Mouse (Mus musculus) lung, postnatal 0 days (tissue): ENCODE results near the gene Zgpat. TPM values are rescaled to one million over a fixed set of nuclear protein-coding genes. Genes with fewer than 3 reads are reported as not detected.
A peak's percentile ranks its signal among the peaks of the same experiment; 100 is the strongest.

Experiments used
- ATAC-seq: fragments of 200-750 bp; cut with Nextera tagmentation; 2 replicates; pipeline ENCODE4 v1.8.0; 2017; ENCODE audit warnings: moderate library complexity
- DNase-seq: peaks from one replicate; pipeline ENCODE4 v3.0.0-alpha.2; 2016; ENCODE audit warnings: low spot score
- H3K27ac ChIP-seq: fragments of 300-500 bp; sonication (generic); 2 replicates; pipeline ENCODE4 v1.5.1; 2014; ENCODE audit warnings: antibody characterized with exemption, mild to moderate bottlenecking, low read length, mixed read lengths
- H3K27me3 ChIP-seq: fragments of 300-500 bp; sonication (generic); replicated peaks from 2 replicates; pipeline ENCODE4 v1.6.1; 2014; ENCODE audit warnings: low read length, mixed read lengths; ENCODE audit not compliant: insufficient read depth
- H3K36me3 ChIP-seq: fragments of 300-500 bp; sonication (generic); 2 replicates; pipeline ENCODE4 v1.6.1; 2014; ENCODE audit warnings: low read length, mixed read lengths; ENCODE audit not compliant: insufficient read depth
- H3K4me1 ChIP-seq: fragments of 300-500 bp; sonication (generic); 2 replicates; pipeline ENCODE4 v1.6.1; 2014; ENCODE audit warnings: antibody characterized with exemption, low read depth, low read length, mixed read lengths; ENCODE audit not compliant: insufficient read depth
- H3K4me2 ChIP-seq: fragments of 300-500 bp; sonication (generic); replicated peaks from 2 replicates; pipeline ENCODE4 v1.6.1; 2014; ENCODE audit warnings: low read depth, mild to moderate bottlenecking, low read length, moderate library complexity, mixed read lengths
- H3K4me3 ChIP-seq: fragments of 300-500 bp; sonication (generic); 2 replicates; pipeline ENCODE4 v1.5.1; 2014; ENCODE audit warnings: low read depth, low read length
- H3K9ac ChIP-seq: fragments of 300-500 bp; sonication (generic); replicated peaks from 2 replicates; pipeline ENCODE4 v1.6.1; 2014; ENCODE audit warnings: low read depth, mild to moderate bottlenecking
- H3K9me3 ChIP-seq: fragments of 300-500 bp; sonication (generic); 2 replicates; pipeline ENCODE4 v1.6.1; 2016; ENCODE audit warnings: low read length, mixed read lengths
- CTCF ChIP-seq: IDR thresholded peaks from 2 replicates; pipeline ENCODE4 v1.5.1; 2016; ENCODE audit warnings: antibody characterized with exemption, mild to moderate bottlenecking
- EP300 ChIP-seq: IDR thresholded peaks from 2 replicates; pipeline ENCODE4 v1.6.1; 2016; ENCODE audit warnings: antibody characterized with exemption, mild to moderate bottlenecking, control low read depth
- WGBS: fragments of 180-500 bp; shearing (Covaris S2); extraction: QIAGEN DNeasy Blood & Tissue Kit; methylation state at CpG from one replicate; pipeline ENCODE4 v1.1.7; 2014; 5-methylcytosine and 5-hydroxymethylcytosine counted together
- polyA plus RNA-seq: library from polyadenylated mRNA; unstranded; fragments of >200 nt; fragmentation: Nextera tagmentation; extraction: Ambion mirVana; gene quantifications from 2 replicates; pipeline ENCODE4 v1.2.1, GENCODE M21; 2015

Gene Zgpat
- polyA plus RNA-seq, 1 experiment from 2014 or later = 22.9 TPM

DNA sequence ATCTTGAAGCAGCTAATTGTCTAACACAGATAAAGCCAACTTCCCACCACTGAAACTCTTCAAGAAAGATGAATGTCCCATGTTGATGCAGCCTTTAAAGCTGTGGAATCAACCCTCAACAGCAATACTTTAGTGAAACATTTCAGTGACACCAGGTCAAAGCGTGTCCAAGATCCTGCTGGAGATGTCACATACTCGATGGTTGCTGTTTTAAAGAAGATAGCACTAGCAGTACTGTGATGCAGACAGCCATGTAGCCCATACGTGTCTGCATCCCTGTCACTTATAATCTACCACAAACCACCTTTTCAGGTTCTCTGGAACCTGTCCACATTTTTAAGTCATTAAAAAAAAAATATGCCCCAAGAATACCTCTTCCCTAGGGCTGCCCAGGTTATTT, 39.0 kb downstream of the Zgpat start:
- H3K27me3 ChIP-seq = no peaks in the 10 kb centered on the region
- no peaks in the 10 kb centered on the region for H3K36me3 ChIP-seq
- no peaks in the 10 kb centered on the region for H3K4me1 ChIP-seq
- H3K4me3 ChIP-seq = no peak overlapping the region
- DNase-seq (no peak), ATAC-seq (no peak)
- TF ChIP-seq EP300 (no peak), CTCF (no peak)
- WGBS = 83% methylated on average over 3 of the region's 3 CpGs
- no peak overlapping the region for H3K4me2 ChIP-seq
- no peak overlapping the region for H3K27ac ChIP-seq
- no peaks in the 10 kb centered on the region for H3K9me3 ChIP-seq
- H3K9ac ChIP-seq = no peak overlapping the region

DNA sequence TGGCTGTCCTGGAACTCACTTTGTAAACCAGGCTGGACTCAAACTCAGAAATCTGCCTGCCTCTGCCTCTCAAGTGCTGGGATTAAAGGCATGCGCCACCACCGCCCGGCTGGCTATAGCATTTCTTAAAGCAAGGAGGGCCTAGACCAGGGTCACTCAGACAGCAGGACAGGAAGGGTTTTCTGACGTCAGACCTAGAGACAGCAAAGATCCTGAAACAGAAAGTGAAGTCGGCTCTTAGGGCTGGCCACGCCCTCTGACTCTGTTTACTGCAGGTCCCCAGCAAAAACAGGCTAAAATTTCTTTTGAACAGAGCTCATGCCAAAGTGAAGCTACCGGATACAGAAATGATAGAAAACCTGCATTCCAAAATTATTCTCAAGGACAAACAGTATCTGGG, 44.9 kb downstream of the Zgpat start:
- TF ChIP-seq CTCF = no peak
- TF ChIP-seq EP300 = no peak
- no peaks in the 10 kb centered on the region for H3K9me3 ChIP-seq
- ATAC-seq = no peak
- no peaks in the 10 kb centered on the region for H3K4me1 ChIP-seq
- DNase-seq = no peak
- H3K4me2 ChIP-seq = no peak overlapping the region
- H3K4me3 ChIP-seq = no peak overlapping the region
- H3K27ac ChIP-seq = no peak overlapping the region
- no peaks in the 10 kb centered on the region for H3K27me3 ChIP-seq
- H3K36me3 ChIP-seq = no peaks in the 10 kb centered on the region
- WGBS = 76% methylated on average over 7 of the region's 7 CpGs
- H3K9ac ChIP-seq = no peak overlapping the region

DNA sequence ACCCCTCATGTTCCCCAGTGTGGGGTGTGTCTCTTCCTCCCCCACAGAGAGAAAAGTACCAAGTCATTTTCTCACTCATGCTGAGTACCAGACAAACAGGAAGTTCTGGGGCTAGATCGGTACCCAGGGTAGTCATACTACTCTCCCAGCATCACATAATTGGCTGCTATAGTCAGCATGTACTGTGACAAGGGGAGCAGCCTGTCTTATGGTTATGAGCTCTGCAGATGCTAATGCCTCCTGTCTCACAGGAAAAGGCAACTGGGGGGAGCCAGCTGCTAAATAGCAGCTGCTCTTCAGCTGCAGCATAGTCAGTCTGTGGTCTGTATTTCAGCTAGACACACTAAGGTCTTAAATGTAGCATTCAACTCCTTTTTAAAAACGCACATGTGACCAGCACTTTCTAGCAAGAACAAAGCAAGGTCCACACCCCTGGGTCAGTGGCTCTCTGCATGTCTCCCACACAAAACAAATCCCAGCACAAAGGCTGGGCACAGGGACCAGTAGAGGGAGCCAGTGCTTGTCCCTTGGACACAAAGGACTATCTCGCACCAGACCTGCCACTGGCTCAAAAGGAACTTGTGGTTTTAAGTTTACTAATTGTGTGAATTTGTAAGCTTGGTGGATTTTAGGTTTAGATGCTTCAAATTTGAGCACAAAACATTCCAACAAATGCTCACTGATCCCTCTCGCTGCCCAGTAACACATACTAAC, 46.2 kb downstream of the Zgpat start:
- H3K27ac ChIP-seq = no peak overlapping the region
- H3K4me3 ChIP-seq = no peak overlapping the region
- H3K27me3 ChIP-seq = no peaks in the 10 kb centered on the region
- peak; percentile 80 for ATAC-seq
- DNase-seq = peak; percentile 86
- H3K9ac ChIP-seq = no peak overlapping the region
- TF ChIP-seq EP300 = no peak
- peak; percentile 86 for TF ChIP-seq CTCF
- H3K4me1 ChIP-seq = no peaks in the 10 kb centered on the region
- H3K4me2 ChIP-seq = no peak overlapping the region
- H3K36me3 ChIP-seq = no peaks in the 10 kb centered on the region
- no peaks in the 10 kb centered on the region for H3K9me3 ChIP-seq
- 47% methylated on average over 4 of the region's 4 CpGs for WGBS

DNA sequence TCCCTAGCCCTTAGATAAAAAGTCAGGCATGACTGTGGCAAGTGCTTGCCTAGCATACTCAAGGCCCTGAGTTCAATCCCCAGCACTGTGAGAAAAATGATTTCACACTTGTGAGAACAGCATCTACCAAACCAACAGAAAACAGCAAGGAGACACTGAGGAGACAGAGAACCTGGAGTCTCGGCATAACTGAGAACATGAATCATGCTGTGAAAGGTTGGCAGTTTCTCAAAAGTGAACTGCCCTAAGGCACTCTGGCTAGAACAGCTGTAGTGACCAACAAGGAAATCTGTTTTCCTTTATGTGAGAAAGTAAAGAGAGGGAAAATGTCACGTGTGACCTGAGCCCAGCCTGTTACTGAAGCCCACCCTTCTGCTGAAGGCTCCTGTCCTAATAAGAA, 48.4 kb downstream of the Zgpat start:
- 36% methylated on average over 2 of the region's 2 CpGs for WGBS
- no peak for ATAC-seq
- TF ChIP-seq EP300 = no peak
- TF ChIP-seq CTCF = no peak
- H3K9me3 ChIP-seq = no peaks in the 10 kb centered on the region
- no peak overlapping the region for H3K9ac ChIP-seq
- H3K4me1 ChIP-seq = no peaks in the 10 kb centered on the region
- no peak overlapping the region for H3K4me2 ChIP-seq
- no peak for DNase-seq
- H3K27me3 ChIP-seq = no peaks in the 10 kb centered on the region
- H3K27ac ChIP-seq = no peak overlapping the region
- H3K4me3 ChIP-seq = no peak overlapping the region
- H3K36me3 ChIP-seq = no peaks in the 10 kb centered on the region

DNA sequence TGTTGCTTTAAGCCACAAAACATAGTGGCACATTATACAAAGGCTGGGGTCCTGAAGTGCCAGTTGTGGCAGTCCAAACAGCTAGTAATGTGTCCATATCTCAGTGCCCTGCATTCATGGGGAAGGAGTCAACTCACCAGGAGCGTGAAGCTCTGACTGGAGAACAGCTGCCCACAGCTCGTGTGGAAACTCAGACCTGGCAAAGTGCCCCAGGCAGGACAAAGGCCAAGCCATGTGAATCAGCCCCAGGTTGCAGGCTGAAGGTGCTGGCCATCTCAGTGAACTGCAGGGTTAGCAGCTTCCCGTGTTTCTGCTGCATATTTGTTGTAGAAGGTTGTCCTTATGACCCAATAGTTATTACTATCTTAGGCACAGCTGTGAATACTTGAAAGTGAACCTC, 51.2 kb downstream of the Zgpat start:
- H3K4me2 ChIP-seq = no peak overlapping the region
- no peak overlapping the region for H3K9ac ChIP-seq
- H3K4me3 ChIP-seq = no peak overlapping the region
- no peaks in the 10 kb centered on the region for H3K27me3 ChIP-seq
- DNase-seq (no peak), ATAC-seq (no peak)
- no peaks in the 10 kb centered on the region for H3K9me3 ChIP-seq
- no peaks in the 10 kb centered on the region for H3K36me3 ChIP-seq
- no peak overlapping the region for H3K27ac ChIP-seq
- 38% methylated on average over 3 of the region's 3 CpGs for WGBS
- no peaks in the 10 kb centered on the region for H3K4me1 ChIP-seq
- no peak for TF ChIP-seq CTCF
- TF ChIP-seq EP300 = no peak

DNA sequence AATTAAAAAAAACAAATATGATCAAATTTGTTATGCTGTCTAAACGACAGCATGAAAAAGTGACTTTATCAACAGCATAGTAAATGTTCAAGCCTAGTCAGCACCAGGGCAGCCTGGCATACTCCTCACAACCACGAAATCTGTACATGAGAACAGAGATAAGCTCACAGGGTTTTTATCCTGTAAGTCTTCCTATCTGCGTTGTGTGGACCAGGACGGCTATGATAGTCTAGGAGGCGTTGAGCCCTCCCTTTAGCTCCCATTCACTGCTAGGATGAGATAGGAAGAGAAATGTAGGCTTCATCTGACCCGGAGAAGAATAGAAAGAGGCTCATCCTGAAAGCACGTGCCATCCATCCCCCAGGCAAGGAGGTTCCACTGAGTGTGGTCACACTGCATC, 54.6 kb downstream of the Zgpat start:
- H3K4me2 ChIP-seq = no peak overlapping the region
- no peaks in the 10 kb centered on the region for H3K9me3 ChIP-seq
- no peak overlapping the region for H3K9ac ChIP-seq
- no peak overlapping the region for H3K4me3 ChIP-seq
- H3K27me3 ChIP-seq = no peaks in the 10 kb centered on the region
- ATAC-seq (no peak), DNase-seq (no peak)
- TF ChIP-seq EP300 (no peak), CTCF (no peak)
- no peaks in the 10 kb centered on the region for H3K4me1 ChIP-seq
- H3K27ac ChIP-seq = no peak overlapping the region
- 77% methylated on average over 7 of the region's 7 CpGs for WGBS
- no peaks in the 10 kb centered on the region for H3K36me3 ChIP-seq

DNA sequence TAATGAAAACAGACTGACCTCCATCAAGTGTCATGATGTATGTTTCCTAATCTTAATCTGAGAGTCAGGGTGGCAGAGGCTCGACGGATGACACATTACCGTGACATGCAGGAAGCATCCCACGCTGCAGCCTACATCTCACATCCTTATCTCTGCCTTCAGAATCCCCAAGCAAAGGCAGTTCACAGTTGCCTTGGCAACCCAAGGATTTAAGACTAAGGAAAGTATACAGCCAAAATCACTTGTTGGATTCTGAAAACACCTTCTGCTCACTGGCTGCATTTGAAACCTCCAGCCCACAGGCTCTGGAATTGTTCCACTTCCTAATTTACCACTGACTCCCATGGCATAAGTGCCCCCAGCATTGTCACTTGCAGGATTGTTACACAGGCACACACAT, 55.7 kb downstream of the Zgpat start:
- Histone ChIP-seq H3K4me2 (no peak overlapping the region), H3K27me3 (no peaks in the 10 kb centered on the region), H3K36me3 (no peaks in the 10 kb centered on the region), H3K9ac (no peak overlapping the region), H3K9me3 (no peaks in the 10 kb centered on the region), H3K4me3 (no peak overlapping the region), H3K27ac (no peak overlapping the region), H3K4me1 (no peaks in the 10 kb centered on the region)
- no peak for TF ChIP-seq CTCF
- TF ChIP-seq EP300 = no peak
- no peak for DNase-seq
- WGBS = 45% methylated on average over 4 of the region's 4 CpGs
- ATAC-seq = no peak
